Mouse (Mus musculus) ovary, postnatal 36 days (tissue): ENCODE measurements around the gene Ppat.
A peak's percentile ranks its signal among the peaks of the same experiment; 100 is the strongest.
"Not testable (repeated sequence)": the region's sequence is repeated elsewhere in the genome, so short reads cannot be mapped to it uniquely, and the experiment has no call there.

ENCODE experiments used
- DNase-seq: peaks from one replicate; pipeline ENCODE4 v3.0.0; 2022; ENCODE audit warnings: low spot score, mixed read lengths

The Ppat gene

DNA sequence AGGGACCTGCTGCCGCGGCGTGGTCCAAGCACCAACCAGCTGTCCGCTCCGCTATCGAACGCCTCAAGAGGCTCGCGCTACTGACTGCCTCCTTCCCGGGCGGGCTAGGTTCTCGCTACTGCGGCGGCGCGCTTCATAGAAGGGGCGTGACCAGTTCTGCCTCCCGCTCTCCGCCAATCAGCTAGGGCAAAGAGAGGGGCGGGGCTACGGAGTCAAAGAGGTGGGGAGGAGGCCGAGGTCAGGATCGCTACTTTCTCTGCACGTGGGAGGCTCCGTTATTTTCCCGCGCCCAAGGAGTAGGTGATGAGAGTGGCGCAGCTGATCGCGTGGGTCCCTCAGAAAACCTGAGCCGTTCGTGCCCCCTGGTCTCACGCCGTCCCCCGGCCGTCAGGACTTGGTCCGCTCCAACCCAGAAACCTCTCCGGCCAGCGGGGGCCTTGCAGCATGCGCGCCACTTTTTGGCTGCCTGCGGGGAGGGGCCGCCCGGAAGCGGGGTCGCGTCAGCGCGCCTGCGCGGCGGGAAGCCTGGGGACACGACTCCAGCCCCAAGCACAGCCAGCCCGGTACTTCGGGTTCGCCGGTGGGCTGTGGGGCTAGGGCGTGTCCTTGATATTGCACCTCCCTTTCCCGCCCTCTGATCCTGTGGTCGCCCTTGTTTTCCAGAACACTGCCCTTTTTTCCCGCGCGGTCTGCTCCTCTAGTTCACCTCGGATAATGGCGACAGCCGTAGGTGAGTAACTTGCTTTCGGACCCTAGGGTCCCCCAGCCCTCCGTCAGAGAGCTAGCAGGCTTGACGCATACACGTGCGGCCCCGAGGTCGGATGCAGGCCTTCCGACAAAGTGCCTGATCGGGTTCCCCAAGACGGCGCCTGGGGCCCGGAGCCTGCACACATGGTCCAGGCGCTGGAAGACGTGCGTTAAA is at the start of gene Ppat, which contains the start of gene Paics:
Ppat (minus strand) TSS at position 473 of the 922 bp plus-strand sequence.
Paics (plus strand) TSS at position 202 of the 922 bp plus-strand sequence.
- peak; percentile 97 for DNase-seq

DNA sequence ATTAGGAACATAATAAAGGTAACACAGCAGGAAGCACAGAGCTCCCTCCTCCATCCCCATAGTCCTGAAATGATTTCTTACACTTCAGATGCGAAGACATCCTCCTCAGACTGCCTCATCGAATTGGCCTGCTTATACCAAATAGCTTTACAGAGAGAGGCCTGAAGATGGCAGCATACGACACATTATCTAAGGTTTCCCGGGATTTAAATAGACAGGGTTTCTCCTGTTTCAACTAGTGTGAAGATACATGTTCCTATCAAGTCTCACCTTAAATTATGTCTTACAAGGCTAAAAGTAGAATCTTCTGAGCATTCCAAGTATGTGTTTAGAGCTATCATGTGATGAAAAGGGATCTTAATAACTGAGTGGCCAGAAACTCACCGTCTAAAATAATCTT is 47.0 kb upstream of the Ppat start:
- DNase-seq, result no peak

DNA sequence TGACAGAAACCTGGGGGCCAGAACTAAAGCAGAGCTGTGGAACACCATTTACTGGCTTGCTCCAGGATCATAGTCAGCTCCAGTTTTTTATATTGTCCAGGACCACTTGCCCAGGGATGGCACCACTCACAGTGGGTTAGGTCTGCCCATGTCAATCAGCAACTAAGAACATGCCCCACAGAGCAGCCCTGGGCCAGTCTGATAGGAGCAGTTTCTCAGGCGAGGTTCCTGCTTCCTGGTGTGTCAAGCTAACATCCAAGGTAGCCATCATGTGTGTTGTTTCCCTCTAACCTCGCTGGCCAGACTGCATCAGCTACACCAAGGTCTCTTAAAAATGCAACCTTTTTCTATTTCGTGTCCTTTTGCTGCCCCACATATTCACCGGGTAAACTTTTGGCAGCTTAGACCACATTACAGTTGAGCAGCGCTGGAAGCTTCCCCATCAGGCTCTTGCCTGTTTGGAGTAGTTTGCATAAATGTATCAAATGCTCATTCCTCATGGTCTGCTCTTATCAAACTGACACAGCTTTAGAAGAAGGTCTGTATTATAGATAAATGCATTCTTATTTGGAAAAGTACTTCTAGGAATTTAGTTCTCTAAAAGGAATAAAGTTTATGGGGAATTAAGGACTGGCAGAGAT is 41.9 kb upstream of the Ppat start:
- DNase-seq, result no peak

GRCm38 (mm10) chr5:76990789-76991188 is 39.4 kb upstream of the Ppat start:
- no peak for DNase-seq

DNA sequence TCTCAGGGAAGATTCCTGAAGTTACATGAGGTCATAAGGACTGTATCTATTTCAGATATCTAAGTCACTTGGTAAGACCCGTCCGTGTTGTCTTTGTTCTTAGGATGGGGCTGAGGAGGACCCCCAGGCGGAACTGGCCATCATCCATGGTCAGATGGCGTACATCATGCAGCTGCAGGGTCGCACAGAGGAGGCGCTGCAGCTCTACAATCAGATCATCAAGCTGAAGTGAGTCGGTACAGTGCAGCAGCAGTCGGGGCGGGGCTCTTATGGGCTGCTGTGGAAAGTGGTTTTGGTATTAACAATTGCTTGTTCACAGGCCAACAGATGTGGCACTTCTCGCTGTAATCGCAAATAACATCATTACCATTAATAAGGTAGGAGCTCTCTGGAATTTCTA is 32.6 kb upstream of the Ppat start:
- DNase-seq, result no peak

DNA sequence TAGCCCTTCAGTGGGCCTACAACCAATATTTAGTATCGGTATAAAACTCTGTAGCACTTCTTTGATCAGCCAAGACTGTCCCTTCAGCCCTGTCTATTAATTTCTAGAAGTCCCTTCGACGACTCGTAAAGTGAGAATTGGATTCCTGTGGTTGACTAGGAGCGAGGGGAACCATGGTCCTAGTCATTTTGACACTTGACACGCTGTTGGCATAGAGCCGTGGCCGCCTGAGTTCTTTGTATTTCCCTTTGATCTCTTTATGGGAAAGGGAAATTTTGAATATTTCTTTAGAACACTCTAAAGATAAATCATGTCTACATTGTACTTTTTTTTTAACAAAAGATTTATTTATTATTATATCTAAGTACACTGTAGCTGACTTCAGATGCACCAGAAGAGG is 24.4 kb upstream of the Ppat start:
- no peak for DNase-seq

DNA sequence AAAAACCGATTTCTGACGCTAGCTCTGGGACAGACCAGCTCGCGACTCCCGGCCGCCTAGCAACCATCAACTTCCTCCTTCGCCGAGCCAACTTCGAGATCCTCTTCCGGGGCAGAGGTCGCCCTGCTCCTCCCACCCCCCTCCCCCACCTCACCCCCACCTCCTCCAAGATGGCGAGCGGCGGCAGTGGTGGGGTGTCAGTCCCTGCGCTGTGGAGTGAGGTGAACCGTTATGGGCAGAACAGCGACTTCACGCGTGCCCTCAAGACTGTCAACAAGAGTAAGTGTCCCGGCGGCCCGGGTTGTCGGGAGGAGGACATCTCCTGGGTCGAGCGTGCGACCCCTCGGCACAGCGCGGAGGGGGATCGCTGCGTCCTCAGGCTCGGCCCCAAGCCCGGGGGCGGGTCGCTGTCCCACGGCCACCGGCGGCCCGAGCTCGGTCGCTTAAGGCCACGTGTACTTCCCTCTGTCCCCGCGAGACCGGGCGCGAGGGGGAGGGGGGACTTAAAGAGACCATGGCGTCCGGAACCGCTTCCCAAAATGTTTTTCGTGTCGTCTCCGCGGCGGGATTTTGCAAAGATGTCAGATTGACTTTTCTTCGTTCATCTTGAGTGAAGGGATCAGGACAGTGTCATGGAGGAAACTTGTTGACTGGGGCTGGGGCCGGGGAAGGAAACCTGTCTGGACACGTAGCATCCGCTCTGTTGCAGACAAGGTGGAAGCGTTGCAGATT is 23.3 kb upstream of the Ppat start, which contains the start of gene Srp72:
Srp72 (plus strand) TSS at position 130 of the 732 bp plus-strand sequence.
- peak; percentile 80 for DNase-seq

- no peak for DNase-seq
Observed at GRCm38 (mm10) chr5:76974207-76974553, 22.8 kb upstream of the Ppat start.

- DNase-seq, result no peak
Observed at GRCm38 (mm10) chr5:76973488-76973887, 22.1 kb upstream of the Ppat start.

GRCm38 (mm10) chr5:76971115-76971514 is 19.7 kb upstream of the Ppat start:
- DNase-seq, result not testable (repeated sequence)

DNA sequence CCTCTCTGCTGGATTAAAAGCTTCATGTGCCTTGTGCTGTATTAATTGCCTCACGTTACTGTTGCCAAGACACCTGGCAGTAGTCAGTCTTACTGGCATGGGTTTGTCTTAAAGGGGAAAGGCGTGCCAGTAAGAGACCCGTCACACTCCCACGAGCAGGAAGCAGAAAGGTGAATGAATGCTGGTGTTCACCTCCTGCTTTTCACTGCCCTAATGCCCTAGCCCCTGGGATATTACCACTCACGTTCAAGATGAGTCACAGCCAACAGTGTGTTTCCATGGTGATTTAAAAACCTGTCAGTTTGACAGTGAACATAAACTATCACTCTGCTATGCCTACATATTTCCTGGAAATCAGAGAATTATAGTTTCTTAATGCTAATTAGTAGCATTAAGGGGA is 17.9 kb upstream of the Ppat start:
- no peak for DNase-seq

- DNase-seq, result no peak
Observed at GRCm38 (mm10) chr5:76964651-76965050, 13.3 kb upstream of the Ppat start.

DNA sequence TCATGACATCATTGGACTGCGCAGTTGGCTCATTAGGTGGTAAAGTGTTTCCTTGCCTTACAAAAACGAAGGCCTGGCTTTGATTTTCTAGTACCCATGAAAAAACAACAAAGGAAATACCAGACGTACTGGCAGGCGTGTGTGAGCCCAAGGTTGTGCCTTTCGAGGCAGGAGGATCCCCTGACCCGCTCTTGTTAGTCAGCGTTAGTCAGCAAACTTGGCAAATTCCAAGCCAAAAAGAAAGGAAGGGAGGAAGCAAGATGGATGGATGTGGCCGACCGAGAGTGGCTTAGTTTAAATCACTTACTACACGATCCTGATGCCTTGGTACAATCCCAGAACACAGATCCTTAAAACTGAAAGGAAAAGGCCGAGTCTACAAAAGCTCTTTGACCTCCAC is 11.2 kb upstream of the Ppat start:
- no peak for DNase-seq

- no peak for DNase-seq
Observed at GRCm38 (mm10) chr5:76959587-76959986, 8.2 kb upstream of the Ppat start.

DNA sequence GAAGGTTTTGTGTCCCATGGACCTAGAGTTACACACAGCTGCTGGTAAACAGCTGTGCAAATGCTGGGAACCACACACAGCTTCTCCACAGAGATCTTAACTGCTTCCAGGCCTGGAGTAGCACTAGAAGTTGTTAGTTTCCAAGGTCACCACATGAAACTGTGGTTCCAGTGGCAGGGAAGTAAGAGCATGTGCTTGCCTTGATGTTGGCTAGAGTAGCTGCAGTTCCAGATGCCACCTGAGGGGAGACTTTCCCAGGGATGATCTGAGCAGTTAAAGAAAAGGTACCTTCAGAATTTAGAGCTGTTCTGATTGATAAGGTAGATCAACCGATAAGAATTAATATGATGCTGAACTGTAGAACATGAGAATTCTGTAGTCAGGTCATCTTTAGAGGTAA is 6.6 kb upstream of the Ppat start:
- no peak for DNase-seq

- no peak for DNase-seq
Observed at GRCm38 (mm10) chr5:76955474-76955873, 4.1 kb upstream of the Ppat start.

DNA sequence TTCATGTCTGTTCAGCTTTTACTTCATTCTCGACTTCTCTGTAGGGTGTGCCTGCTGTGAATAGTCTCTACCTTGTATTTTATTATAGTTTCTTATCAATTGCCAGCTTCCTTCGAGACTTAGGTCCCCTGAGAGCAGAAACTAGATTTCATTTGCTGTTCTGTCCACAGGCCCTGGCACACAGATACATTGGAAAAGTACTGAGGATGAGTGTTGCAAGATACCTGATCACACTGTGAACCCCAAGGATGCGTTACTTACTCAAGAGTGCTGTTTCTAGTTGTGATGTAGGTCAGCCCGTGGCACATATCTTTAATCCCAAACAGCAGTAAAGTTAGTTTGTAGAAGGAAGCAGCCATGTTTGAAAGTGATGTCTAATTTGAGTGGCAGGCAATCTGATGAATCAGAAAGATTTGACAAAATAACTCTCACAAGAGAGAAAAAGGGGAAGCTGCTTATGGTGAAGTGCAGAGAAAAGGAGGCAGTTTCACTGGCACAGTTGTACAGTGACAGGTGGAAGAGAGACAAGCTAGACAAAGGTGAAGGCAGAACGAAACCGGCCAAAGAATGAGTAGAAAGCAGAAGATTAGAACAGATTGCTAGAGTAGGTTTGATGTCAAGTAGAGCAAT is 3.0 kb upstream of the Ppat start:
- DNase-seq, result no peak

GRCm38 (mm10) chr5:76953794-76954193 is 2.4 kb upstream of the Ppat start:
- DNase-seq, result no peak

DNA sequence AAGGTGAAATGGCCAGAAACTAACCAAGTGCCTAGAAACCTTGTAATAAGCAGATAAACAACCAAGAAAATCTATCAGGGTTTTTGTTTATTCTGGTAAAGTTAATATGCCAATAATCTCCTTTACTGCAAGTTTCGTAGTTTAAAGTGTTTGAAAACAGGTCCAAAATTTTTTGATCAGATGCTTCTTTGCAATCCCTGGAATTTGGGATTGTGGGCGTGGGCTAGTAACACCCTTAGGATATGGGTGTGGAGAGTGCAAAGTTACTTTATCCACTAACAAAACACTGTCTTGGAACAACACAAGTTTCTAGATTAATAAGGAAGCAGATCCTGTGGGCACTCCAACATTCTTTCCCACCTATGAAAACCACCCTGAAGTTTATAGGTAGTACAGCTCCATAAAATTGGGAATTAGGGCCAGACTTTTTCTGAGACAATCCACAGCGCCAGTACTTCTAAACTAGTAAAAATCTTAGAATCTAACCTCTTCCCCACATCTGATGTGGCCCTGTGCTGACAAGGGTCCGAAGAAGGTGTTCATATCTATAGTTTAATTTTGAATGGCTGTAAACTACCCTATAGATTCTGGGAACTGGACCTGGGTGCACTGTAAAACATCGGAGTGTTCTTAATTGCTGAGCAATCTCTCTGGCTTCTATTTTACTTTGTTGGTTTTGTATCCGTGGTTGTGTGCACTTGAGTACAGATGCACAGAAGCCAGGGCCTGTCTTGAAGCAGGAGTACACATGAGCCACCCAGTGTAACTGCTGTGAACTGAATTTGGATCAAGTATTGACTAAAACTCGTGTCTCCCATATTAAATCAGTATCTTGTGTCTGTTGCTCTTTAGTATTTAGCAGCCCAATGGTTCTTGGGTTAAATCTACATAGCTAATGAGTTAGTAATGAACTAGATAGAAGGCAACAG is 998 bp upstream of the Ppat start:
- no peak for DNase-seq

- peak; percentile 16 for DNase-seq
Observed at GRCm38 (mm10) chr5:76950343-76951105, 854 bp downstream of the Ppat start.
